Mouse (Mus musculus) common myeloid progenitor, adult 5-6 weeks (primary cell): ENCODE results near the gene Sco1. TPM values are rescaled to one million over a fixed set of nuclear protein-coding genes. Genes with fewer than 3 reads are reported as not detected.

Experiments
- ATAC-seq: replicated peaks from 2 replicates; pipeline ENCODE4 v1.8.0; 2016; ENCODE audit warnings: low read depth, mild to moderate bottlenecking, moderate TSS enrichment, inconsistent platforms; ENCODE audit not compliant: poor library complexity, severe bottlenecking
- total RNA-seq: library from RNA; stranded (forward); fragments of 200-1000, 187-1606 nt; gene quantifications from 2 replicates; pipeline ENCODE4 v1.2.3, GENCODE M21; 2017

Gene Sco1
- total RNA-seq, 1 experiment from 2014 or later: 25.7 TPM

GRCm38 (mm10) chr11:67112019-67112850 lies 59.8 kb downstream of the Sco1 start:
- peak; percentile 66 for ATAC-seq

DNA sequence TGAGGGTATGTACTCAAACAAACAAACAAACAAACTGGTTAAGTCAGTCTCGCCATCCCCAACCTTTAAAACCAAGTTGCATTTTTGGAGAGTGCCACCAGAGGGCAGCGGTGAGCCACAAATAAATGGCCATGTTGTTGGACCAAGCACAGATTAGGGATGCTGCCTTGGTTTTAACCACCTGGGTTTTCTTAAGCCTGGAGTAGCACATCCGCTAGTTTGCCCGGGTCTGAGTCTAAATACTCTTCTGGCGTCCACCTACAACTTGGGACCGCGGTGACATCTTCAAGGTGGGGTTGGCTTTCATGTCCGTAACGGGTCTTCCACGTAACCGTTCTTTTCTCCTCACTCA lies 60.4 kb downstream of the Sco1 start:
- peak; percentile 66 for ATAC-seq

DNA sequence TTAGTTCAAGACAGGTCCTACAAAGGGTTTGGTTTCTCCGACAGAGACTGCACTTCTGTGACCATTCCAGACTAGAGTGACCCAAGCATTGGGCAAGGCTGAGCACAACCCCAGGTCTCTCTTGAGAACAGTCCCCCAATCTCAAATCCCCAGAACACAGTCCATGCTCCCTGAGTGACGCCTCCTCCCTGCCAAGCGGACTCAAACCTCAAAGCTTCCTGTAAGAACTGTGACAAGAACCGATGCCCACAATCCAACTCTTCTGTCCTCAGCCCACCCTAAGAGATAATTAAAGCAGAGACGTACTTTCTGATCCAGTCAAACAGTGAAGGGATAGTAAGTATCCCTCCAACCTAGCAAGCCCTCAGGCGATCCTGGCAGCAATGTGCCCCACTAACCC lies 60.9 kb downstream of the Sco1 start:
- ATAC-seq: no peak

GRCm38 (mm10) chr11:67114261-67114660 lies 61.8 kb downstream of the Sco1 start:
- ATAC-seq: no peak

- no peak for ATAC-seq
Observed at GRCm38 (mm10) chr11:67114901-67115300, 62.4 kb downstream of the Sco1 start.

Other genes starting within 250 kb of the Sco1 start
- gene Pirt, start 140.7 kb upstream of the Sco1 start, total RNA-seq: not detected in 2 replicates
- not detected in 2 replicates for gene Tmem238l, start 96.0 kb upstream of the Sco1 start, total RNA-seq
- gene Tmem220, start 27.5 kb upstream of the Sco1 start, total RNA-seq: 2.3 TPM in 1 of 2 replicates, not detected in the other
- gene Adprm, start 76 bp upstream of the Sco1 start, total RNA-seq: 13.6 and 15.1 TPM in 2 replicates
- not detected in 2 replicates for gene Myh3, start 25.6 kb downstream of the Sco1 start, total RNA-seq
- not detected in 2 replicates for gene Myh2, start 118.4 kb downstream of the Sco1 start, total RNA-seq
- gene Myh1, start 147.4 kb downstream of the Sco1 start, total RNA-seq: not detected in 2 replicates
- not detected in 2 replicates for gene Myh4, start 185.4 kb downstream of the Sco1 start, total RNA-seq
- gene Myh8, start 224.5 kb downstream of the Sco1 start, total RNA-seq: not detected in 2 replicates